Mouse (Mus musculus): ENCODE measurements around the gene Syngap1.

The Syngap1 gene

DNA sequence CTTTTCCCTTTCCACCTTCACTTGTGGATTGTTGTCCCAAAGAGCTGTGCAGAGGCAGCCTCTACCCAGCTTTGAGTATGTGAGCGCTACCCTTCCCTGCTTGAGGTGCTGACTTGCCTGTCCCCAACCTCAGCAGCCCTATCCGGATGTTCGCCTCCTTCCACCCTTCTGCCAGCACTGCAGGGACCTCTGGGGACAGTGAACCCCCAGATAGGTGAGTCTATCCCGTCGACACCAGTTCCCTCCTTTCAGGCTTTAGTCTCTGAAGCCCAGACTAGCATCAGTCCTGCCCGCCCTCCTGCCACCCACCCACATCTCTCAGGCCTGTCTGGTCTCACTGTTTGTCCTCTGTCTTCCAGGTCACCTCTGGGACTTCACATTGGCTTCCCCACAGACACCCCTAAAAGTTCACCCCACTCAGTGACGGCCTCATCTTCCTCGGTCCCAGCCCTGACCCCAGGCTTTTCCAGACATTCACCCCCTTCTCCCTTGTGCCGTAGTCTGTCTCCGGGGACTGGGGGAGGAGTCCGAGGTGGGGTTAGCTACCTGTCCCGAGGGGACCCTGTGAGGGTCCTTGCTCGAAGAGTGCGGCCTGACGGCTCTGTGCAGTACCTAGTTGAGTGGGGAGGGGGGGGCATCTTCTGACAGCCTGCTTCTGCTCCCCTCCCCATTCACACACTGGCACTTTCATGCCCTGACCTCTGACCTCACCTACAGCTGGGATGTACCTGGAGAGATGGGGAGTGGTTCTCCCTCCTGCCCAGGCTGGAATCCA is 3.9 kb upstream of the Syngap1 start:
- no peak for DNase-seq (ENCODE audit: low spot score)

DNA sequence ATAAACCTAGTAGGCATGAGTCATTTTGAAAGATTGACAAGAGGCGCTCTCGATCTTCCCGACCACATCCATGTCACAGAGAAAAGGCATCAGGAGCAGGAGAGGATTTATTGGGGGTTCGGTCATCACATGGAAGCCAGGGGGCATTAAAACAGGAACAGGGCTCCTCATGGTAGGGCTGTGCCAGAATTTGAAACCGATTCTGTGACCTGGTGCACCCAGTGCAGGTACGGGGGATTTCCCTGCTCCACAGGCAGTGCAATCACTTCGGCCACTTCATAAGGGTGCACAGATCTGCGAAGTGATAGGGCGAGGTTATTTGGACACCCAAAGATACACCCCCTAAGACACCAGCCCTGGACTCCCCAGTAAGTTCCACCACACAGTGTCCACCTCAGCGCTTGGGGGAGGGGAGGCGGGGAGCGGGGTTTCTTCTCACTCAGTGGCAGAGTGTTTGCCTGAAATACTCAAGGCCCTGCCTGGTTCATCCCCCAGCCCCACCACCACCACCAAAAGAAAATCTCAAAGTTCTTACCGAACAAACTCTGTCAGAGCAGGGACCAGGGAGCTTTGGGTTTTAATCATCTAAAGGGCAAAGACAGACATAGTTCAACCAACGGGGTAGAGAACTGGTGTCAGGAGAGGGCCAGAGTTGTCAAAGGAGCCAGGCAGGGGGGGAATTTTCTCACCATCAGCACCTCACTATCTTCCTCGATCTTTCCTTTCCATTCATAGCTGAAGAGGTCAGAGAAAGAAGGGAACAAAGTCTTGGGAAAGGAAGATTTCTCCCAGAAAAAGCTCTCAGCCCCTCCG is 3.0 kb upstream of the Syngap1 start:
- no peak for DNase-seq (ENCODE audit: low spot score)

- no peak for DNase-seq (ENCODE audit: low spot score)
Measured at GRCm38 (mm10) chr17:26938731-26939130, 2.3 kb upstream of the Syngap1 start.

GRCm38 (mm10) chr17:26939178-26939972 is 1.7 kb upstream of the Syngap1 start, which contains the start of gene Cuta:
Gene Cuta (minus strand): TSS chr17:26939569.
- DNase-seq (ENCODE audit: low spot score): peak; percentile 100

GRCm38 (mm10) chr17:26939973-26940300 is 1.1 kb upstream of the Syngap1 start:
- DNase-seq (ENCODE audit: low spot score): no peak

- no peak for DNase-seq (ENCODE audit: low spot score)
Measured at GRCm38 (mm10) chr17:26941841-26942570, 953 bp downstream of the Syngap1 start.

DNA sequence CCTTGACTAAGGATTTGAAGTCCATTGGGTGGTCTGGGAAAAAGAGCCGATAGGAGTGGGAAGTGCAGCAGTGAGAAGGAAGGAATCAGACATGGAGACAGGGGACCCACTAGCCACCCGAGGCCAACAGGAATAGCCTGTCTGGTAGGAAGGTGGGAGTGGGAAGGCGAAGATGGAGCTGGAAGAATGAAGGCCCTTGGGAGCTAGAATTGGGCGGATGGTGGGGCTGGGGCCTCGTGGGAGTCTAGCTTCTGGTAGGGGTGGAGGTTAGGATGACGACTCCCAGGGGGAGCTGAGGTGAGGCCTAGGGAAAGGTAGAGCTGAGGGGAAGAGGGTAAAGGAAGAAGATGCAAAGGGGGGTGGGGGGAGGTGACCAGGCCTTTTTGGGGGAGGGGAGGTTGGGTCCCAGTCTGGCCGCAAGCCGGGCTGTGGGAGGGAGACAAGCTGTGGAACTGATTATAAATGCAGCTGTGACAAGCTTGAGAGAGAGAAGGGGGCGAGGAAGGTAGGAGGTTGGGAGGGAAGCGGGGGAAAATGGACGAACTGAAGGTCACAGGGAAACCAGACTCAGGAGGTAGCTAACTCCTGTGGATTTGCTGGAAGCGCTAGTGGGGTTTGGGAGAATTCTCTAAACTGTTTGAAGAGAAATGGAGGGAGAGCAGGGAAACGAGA is 4.9 kb downstream of the Syngap1 start:
- no peak for DNase-seq (ENCODE audit: low spot score)

DNA sequence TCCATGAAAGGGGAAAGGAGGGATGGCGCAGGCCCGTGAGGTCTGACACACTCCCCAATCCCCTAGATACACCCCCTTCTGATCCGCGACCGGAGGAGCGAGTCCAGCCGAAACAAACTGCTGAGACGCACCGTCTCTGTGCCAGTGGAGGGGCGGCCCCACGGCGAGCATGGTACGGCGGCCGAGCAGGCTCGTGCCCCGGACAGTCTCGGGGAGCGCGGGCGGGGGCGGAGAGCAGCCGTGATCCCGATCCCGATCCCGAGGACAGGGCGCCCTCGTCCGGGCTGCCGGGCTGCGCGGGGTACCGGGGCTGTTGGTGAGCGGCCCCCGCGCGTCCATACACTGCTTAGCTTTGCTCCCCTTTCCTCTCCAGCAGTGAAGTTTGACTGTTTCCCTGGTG is 5.5 kb downstream of the Syngap1 start:
- no peak for DNase-seq (ENCODE audit: low spot score)

DNA sequence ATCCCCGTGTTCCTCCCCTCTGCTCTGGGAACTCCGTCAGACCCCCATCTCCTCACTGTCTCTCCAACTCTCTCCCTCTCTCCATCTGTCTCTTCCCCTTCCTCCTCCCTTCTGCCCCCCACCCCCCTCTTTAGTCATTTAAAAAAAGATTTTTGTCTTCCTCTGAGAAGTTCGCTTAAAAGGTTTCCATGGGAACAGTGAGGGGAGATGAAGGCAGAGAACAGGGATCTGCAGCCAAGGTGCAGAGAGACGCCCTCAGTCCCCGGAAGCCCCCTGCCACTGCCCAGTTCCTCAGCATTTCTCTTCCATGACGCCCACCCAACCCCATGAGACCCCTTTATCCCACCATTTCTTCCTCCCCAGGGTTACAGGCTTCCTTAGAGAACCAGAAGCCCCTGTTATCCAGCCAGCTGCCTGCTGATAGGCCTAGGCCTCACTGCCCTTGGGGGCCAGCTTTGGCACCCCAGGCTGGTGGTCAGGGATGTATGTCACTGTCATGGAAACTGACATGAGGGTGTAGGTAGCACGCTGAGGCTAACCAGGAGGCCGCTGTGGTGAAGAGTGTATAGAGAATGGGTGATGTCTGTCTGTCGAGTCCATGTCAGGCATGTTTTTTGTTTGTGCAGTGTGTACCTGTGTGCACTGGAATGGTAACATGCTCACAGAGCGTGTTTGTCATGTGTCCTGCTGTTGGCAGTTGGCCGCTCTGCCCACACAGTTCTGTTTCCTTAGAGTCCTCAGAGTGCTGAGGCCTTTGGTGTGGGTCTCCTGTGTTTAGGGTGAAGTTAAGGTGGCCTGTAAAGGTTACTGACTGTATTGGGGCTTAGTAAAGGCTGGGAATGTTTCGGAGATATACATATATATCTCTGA is 6.4 kb downstream of the Syngap1 start:
- no peak for DNase-seq (ENCODE audit: low spot score)

- peak; percentile 38 for DNase-seq (ENCODE audit: low spot score)
Measured at GRCm38 (mm10) chr17:26948316-26949050, 7.4 kb downstream of the Syngap1 start.

GRCm38 (mm10) chr17:26949051-26949577 is 8.1 kb downstream of the Syngap1 start:
- no peak for DNase-seq (ENCODE audit: low spot score)

GRCm38 (mm10) chr17:26949866-26950265 is 8.8 kb downstream of the Syngap1 start:
- no peak for DNase-seq (ENCODE audit: low spot score)

- DNase-seq (ENCODE audit: low spot score): no peak
Measured at GRCm38 (mm10) chr17:26950560-26951288, 9.7 kb downstream of the Syngap1 start.

DNA sequence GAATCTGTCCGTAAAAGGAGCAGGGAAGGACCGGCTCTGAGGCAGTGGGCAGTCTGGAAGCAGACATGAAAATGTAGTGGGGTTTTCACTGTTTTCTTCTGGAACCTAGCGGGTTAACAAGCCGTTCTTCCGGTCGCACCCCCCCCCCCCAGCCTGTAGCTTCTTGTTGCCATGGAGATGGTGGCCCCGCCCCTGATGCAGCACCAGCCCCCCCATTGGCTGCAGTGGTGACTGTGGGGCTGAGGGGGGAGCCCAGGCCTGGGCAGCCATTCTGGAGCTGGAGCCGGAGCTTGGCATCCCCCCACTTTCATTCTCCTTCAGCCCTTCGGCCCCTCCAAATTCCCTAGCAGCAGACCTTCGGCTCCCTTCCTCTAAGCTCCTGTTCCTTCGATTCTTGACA is 10.4 kb downstream of the Syngap1 start:
- peak; percentile 45 for DNase-seq (ENCODE audit: low spot score)

- no peak for DNase-seq (ENCODE audit: low spot score)
Measured at GRCm38 (mm10) chr17:26951952-26952877, 11.2 kb downstream of the Syngap1 start.

- no peak for DNase-seq (ENCODE audit: low spot score)
Measured at GRCm38 (mm10) chr17:26953201-26953600, 12.1 kb downstream of the Syngap1 start.

- DNase-seq (ENCODE audit: low spot score): no peak
Measured at GRCm38 (mm10) chr17:26953726-26954125, 12.7 kb downstream of the Syngap1 start.

DNA sequence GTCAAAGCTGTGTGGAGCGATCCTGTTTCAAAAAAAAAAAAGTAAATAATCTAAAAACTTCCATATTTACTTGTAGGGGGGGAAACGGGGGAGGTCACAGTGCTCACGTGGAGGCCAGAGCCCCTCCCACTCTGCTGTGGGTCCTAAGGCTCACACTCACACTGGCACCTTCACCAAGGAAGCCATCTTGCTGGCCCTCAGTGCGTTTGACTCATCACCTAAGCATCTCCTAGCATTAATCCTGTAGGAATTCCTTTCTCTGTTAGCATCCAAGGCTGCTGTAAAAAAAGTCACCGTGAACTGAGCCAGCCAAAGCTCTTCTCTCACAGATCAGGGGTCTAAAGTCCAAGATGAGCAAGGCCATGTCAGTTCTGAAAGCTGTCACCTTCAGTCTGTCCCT is 15.3 kb downstream of the Syngap1 start:
- DNase-seq (ENCODE audit: low spot score): no peak
